Mouse (Mus musculus) brain, embryonic 14.5 days (tissue): ENCODE results near the gene Cldn14.

Experiments
- CTCF ChIP-seq: fragments of 200-500 bp; IDR thresholded peaks from 2 replicates; pipeline ENCODE4 v1.5.1; 2012; ENCODE audit warnings: inconsistent platforms, mild to moderate bottlenecking, moderate library complexity, borderline replicate concordance; ENCODE audit not compliant: insufficient read depth, insufficient read length; ENCODE audit errors: extremely low read depth
- POLR2A ChIP-seq: fragments of 200-500 bp; IDR thresholded peaks from 2 replicates; pipeline ENCODE4 v1.6.1; 2012; ENCODE audit warnings: mild to moderate bottlenecking, inconsistent platforms, borderline replicate concordance; ENCODE audit not compliant: poor library complexity, insufficient read depth, insufficient read length, severe bottlenecking; ENCODE audit errors: extremely low read depth

DNA sequence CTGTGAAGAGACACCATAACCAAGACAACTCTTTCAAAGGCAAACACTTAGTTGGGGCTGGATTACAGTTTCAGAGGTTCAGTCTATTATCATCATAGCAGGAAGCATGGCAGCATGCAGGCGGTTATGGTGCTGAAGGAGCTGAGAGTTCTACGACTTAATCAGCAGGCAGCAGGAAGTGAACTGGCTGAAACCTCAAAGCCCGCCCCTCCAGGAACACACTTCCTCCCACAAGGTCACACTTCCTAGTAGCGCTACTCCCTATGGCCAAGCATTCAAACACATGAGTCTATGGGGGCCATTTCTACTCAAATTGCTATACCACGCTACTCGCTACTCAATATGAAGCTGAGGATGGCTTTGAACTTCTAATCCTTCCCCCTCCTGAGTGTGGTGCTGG, 31.1 kb downstream of the Cldn14 start:
- TF ChIP-seq POLR2A: no peak
- TF ChIP-seq CTCF: no peak
